ENCODE assay signal across 8 mouse cellular contexts in genomic region chr11:109363191-109364133, GRCm38 (mm10). TPM values are rescaled to one million over a fixed set of nuclear protein-coding genes. Genes with fewer than 3 reads are reported as not detected.
DNase-seq lines count a peak whose midpoint lies in the region; ATAC-seq and TF ChIP-seq lines count a peak whose summit lies in the region.

No protein-coding gene starts in this region.

- peak; percentile 36 for ATAC-seq in heart, postnatal 0 days (ENCODE audit: insufficient read depth, low read depth)
- peak; percentile 33 for ATAC-seq in stomach, embryonic 15.5 days (ENCODE audit: insufficient read depth, low FRiP score, low read depth)

- H3K36me3 ChIP-seq in heart, postnatal 0 days (replicated peaks; ENCODE audit: control insufficient read depth, insufficient read depth, low read length), result peaks cover 16% of the 10 kb centered on the region
- peaks cover 52% of the 10 kb centered on the region for H3K36me3 ChIP-seq in megakaryocyte, embryonic 14.5 days (replicated peaks; ENCODE audit: low read length)
- peaks cover 5% of the 10 kb centered on the region; the same call in 1 of the 2 replicates for H3K36me3 ChIP-seq in stomach, embryonic 15.5 days

- no peaks in the 10 kb centered on the region for H3K9me3 ChIP-seq in heart, postnatal 0 days (replicated peaks; ENCODE audit: control insufficient read depth, low read length)
- H3K9me3 ChIP-seq in megakaryocyte, embryonic 14.5 days, result no peaks in the 10 kb centered on the region
- no peaks in the 10 kb centered on the region for H3K9me3 ChIP-seq in stomach, embryonic 15.5 days

- H3K27ac ChIP-seq in embryonic fibroblast, embryonic 13.5 days (ENCODE audit: insufficient read depth, low read length), result peak overlapping the region; percentile 89
- H3K27ac ChIP-seq in heart, postnatal 0 days (ENCODE audit: low read depth), result peak overlapping the region; percentile 98
- H3K27ac ChIP-seq in stomach, embryonic 15.5 days, result peak overlapping the region; percentile 93

- no peak for TF ChIP-seq EP300 in heart, postnatal 0 days (IDR thresholded peaks at IDR 0.05; ENCODE audit: low read depth)

- 1% methylated on average over 49 of the region's 53 CpGs for WGBS in heart, postnatal 0 days
- 1% methylated on average over 51 of the region's 53 CpGs for WGBS in stomach, embryonic 15.5 days

- peak overlapping the region; percentile 78 for H3K4me2 ChIP-seq in heart, postnatal 0 days (ENCODE audit: low read depth, low read length)
- peak overlapping the region; percentile 62 for H3K4me2 ChIP-seq in stomach, embryonic 15.5 days

- 0 out of 2 replicates have a peak, but pooled peaks cover 7% of the 10 kb centered on the region for H3K4me1 ChIP-seq in embryonic fibroblast, embryonic 13.5 days (ENCODE audit: control insufficient read depth, insufficient read depth, low read length)
- H3K4me1 ChIP-seq in heart, postnatal 0 days (ENCODE audit: control insufficient read depth, insufficient read depth), result peaks cover 47% of the 10 kb centered on the region
- H3K4me1 ChIP-seq in megakaryocyte, embryonic 14.5 days, result peaks cover 79% of the 10 kb centered on the region
- peaks cover 53% of the 10 kb centered on the region for H3K4me1 ChIP-seq in stomach, embryonic 15.5 days

- no peak for TF ChIP-seq CTCF in embryonic fibroblast, embryonic 13.5 days (IDR thresholded peaks at IDR 0.05; ENCODE audit: borderline replicate concordance, insufficient read depth, low read length)
- TF ChIP-seq CTCF in heart, postnatal 0 days (IDR thresholded peaks at IDR 0.05; ENCODE audit: low read depth), result no peak

- H3K27me3 ChIP-seq in heart, postnatal 0 days (ENCODE audit: control insufficient read depth, insufficient read depth, low read length), result no peaks in the 10 kb centered on the region
- no peaks in the 10 kb centered on the region for H3K27me3 ChIP-seq in megakaryocyte, embryonic 14.5 days (replicated peaks)
- no peaks in the 10 kb centered on the region for H3K27me3 ChIP-seq in stomach, embryonic 15.5 days (replicated peaks)

- TF ChIP-seq POLR2A in embryonic fibroblast, embryonic 13.5 days (IDR thresholded peaks at IDR 0.05; ENCODE audit: low read depth, low read length), result no peak

- H3K4me3 ChIP-seq in embryonic fibroblast, embryonic 13.5 days (ENCODE audit: insufficient read depth, low read length), result peak overlapping the region; percentile 99
- H3K4me3 ChIP-seq in heart, postnatal 0 days (ENCODE audit: low read depth, low read length), result peak overlapping the region; percentile 67
- peak overlapping the region; percentile 97 for H3K4me3 ChIP-seq in megakaryocyte, embryonic 14.5 days (replicated peaks)
- H3K4me3 ChIP-seq in stomach, embryonic 15.5 days (replicated peaks), result peak overlapping the region; percentile 91

- peak; percentile 66 for DNase-seq in 3134 (ENCODE audit: extremely low read depth, insufficient read length, low spot score)
- DNase-seq in ZHBTc4 (ENCODE audit: low read depth, low spot score), result peak; percentile 83
- no peak for DNase-seq in heart, postnatal 0 days (ENCODE audit: low spot score)
- peak; percentile 67 for DNase-seq in kidney, postnatal 14 days
- DNase-seq in cerebellum, postnatal 10 days, result no peak

- H3K9ac ChIP-seq in heart, postnatal 0 days (replicated peaks; ENCODE audit: low read depth, low read length), result peak overlapping the region; percentile 77
- H3K9ac ChIP-seq in stomach, embryonic 15.5 days, result peak overlapping the region; percentile 90

RNA-seq across cellular contexts. Expression of gene Gna13, which starts 0.8 kb away (rescaled TPM):
- 38.0 and 41.3 TPM in 2 replicates for polyA plus RNA-seq in embryonic fibroblast, embryonic 13.5 days (2011; ENCODE audit: insufficient read length, low read depth, missing spikeins)
- 42.3 and 42.7 TPM in 2 replicates for total RNA-seq in heart, postnatal 0 days (2014; rRNA removed; ENCODE audit: low replicate concordance)
- polyA plus RNA-seq in heart, postnatal 0 days (2015; fragmentation: Nextera tagmentation; extraction: Ambion mirVana), result 25.5 and 28.0 TPM in 2 replicates
- polyA plus RNA-seq in megakaryocyte, embryonic 14.5 days (2012; ENCODE audit: insufficient read depth, low replicate concordance), result 42.6 and 60.8 TPM in 2 replicates
- polyA plus RNA-seq in stomach, embryonic 15.5 days (2015; fragmentation: Nextera tagmentation; extraction: Ambion mirVana), result 26.6 and 29.0 TPM in 2 replicates

RNA-seq across cellular contexts. Expression of gene 9930022D16Rik, which starts 50.3 kb away (rescaled TPM):
- not detected in 2 replicates for polyA plus RNA-seq in embryonic fibroblast, embryonic 13.5 days (2011; ENCODE audit: insufficient read length, low read depth, missing spikeins)
- total RNA-seq in heart, postnatal 0 days (2014; rRNA removed; ENCODE audit: low replicate concordance), result not detected in 2 replicates
- polyA plus RNA-seq in heart, postnatal 0 days (2015; fragmentation: Nextera tagmentation; extraction: Ambion mirVana), result not detected in 2 replicates
- not detected in 2 replicates for polyA plus RNA-seq in megakaryocyte, embryonic 14.5 days (2012; ENCODE audit: insufficient read depth, low replicate concordance)
- polyA plus RNA-seq in stomach, embryonic 15.5 days (2015; fragmentation: Nextera tagmentation; extraction: Ambion mirVana), result not detected in 2 replicates

Comparison
In these comparisons a context has a peak if more than half of its experiments do, and no peak if none do; other contexts are left out.
1. DNase-seq: peak in 3134 (single experiment), ZHBTc4 (single experiment) and kidney, postnatal 14 days (single experiment); none in heart, postnatal 0 days (single experiment) and cerebellum, postnatal 10 days (0 of 2).
2. Peak in every context shown above with its lines, with median percentiles within 50 percentile points of each other: H3K27ac ChIP-seq and H3K4me3 ChIP-seq.